Mouse (Mus musculus): ENCODE data around the gene Bid.

- TF ChIP-seq CTCF (IDR thresholded peaks at IDR 0.05), result no peak
- TF ChIP-seq EP300 (IDR thresholded peaks at IDR 0.05), result no peak
Measured at GRCm38 (mm10) chr6:120909501-120909900, 7.2 kb downstream of the Bid start.
